Mouse (Mus musculus) MEL (cell line): ENCODE results near the gene Cdkn2aipnl.

Source experiments
- CTCF ChIP-seq, 3 experiments: IDR thresholded peaks in 2 of 3; conservative IDR thresholded peaks in 1 of 3; 2 replicates each; pipeline ENCODE4 v1.5.1; 2011 to 2012; ENCODE audit warnings: low read length in 3 of 3, low read depth in 2 of 3, mild to moderate bottlenecking in 2 of 3, improper control_type of control experiment in 1 of 3, inconsistent platforms in 1 of 3, mixed read lengths in 1 of 3, moderate library complexity in 1 of 3; ENCODE audit not compliant: control insufficient read depth in 1 of 3, insufficient read depth in 1 of 3, poor library complexity in 1 of 3, severe bottlenecking in 1 of 3
- ELF1 ChIP-seq: IDR thresholded peaks from 2 replicates; pipeline ENCODE4 v1.6.1; 2014; ENCODE audit warnings: low read depth, mild to moderate bottlenecking, inconsistent platforms, low read length, improper control_type of control experiment, moderate library complexity
- EP300 ChIP-seq, 2 experiments: IDR thresholded peaks; 2 replicates each; pipeline ENCODE4 v1.6.1; 2011; ENCODE audit warnings: improper control_type of control experiment in 2 of 2, low read length in 2 of 2, low read depth in 1 of 2, mild to moderate bottlenecking in 1 of 2
- JUND ChIP-seq: IDR thresholded peaks from 2 replicates; pipeline ENCODE4 v1.6.1; 2011; ENCODE audit warnings: low read depth, mild to moderate bottlenecking, improper control_type of control experiment, low read length
- MAX ChIP-seq: IDR thresholded peaks from 2 replicates; pipeline ENCODE4 v1.6.1; 2011; ENCODE audit warnings: low read length, improper control_type of control experiment
- MAZ ChIP-seq: IDR thresholded peaks from 2 replicates; pipeline ENCODE4 v1.6.1; 2012; ENCODE audit warnings: low read depth, mild to moderate bottlenecking, inconsistent platforms, low read length, improper control_type of control experiment
- POLR2A ChIP-seq, 2 experiments: IDR thresholded peaks; 2 replicates each; pipeline ENCODE4 v1.6.1; 2011 to 2012; ENCODE audit warnings: low read length in 2 of 2, mild to moderate bottlenecking in 2 of 2, control low read depth in 1 of 2, improper control_type of control experiment in 1 of 2, low read depth in 1 of 2, moderate library complexity in 1 of 2; ENCODE audit not compliant: control insufficient read depth in 1 of 2, insufficient read depth in 1 of 2, poor library complexity in 1 of 2
- UBTF ChIP-seq: IDR thresholded peaks from 2 replicates; pipeline ENCODE4 v1.6.1; 2012; ENCODE audit warnings: low read depth, mild to moderate bottlenecking, inconsistent platforms, low read length, improper control_type of control experiment, moderate library complexity, borderline replicate concordance; ENCODE audit not compliant: insufficient read depth
- ZMIZ1 ChIP-seq: IDR thresholded peaks from 2 replicates; pipeline ENCODE4 v1.6.1; 2012; ENCODE audit warnings: low read depth, mild to moderate bottlenecking, inconsistent platforms, low read length, improper control_type of control experiment, moderate library complexity
- ZNF384 ChIP-seq: IDR thresholded peaks from 2 replicates; pipeline ENCODE4 v1.6.1; 2012; ENCODE audit warnings: low read depth, mild to moderate bottlenecking, inconsistent platforms, low read length, improper control_type of control experiment

DNA sequence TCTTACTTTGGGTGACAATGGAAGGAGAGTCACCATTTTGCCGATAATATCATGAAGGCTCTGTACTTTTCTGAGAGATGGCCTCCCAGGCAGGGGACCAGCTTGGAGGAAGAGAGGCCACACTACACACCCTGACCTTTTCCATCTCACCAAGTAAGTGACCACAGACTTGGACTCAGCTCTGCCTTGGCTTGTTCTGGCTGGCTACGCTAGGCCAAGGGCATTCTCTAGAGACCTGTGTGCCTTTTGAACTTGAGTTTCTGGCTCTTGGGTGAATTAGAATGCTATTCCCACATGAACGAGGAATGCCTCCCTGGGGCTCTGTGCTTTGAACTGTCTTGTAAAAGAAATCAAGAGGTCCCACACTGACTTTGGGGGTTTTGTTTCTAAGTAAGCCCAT is 33.2 kb upstream of the Cdkn2aipnl start:
- TF ChIP-seq ZNF384 (no peak), CTCF (IDR thresholded peaks at IDR 0.05 in 2 of 3, conservative IDR thresholded peaks at IDR 0.05 in 1 of 3; ENCODE audit: control insufficient read depth in 1 of 3, insufficient read depth in 1 of 3, low read depth in 2 of 3, low read length in 3 of 3, poor library complexity in 1 of 3, severe bottlenecking in 1 of 3) (no peak), MAX (no peak), POLR2A (IDR thresholded peaks at IDR 0.05; ENCODE audit: control insufficient read depth in 1 of 2, insufficient read depth in 1 of 2, low read depth in 1 of 2, low read length in 2 of 2, poor library complexity in 1 of 2) (no peak), ZMIZ1 (no peak), JUND (no peak), UBTF (no peak), MAZ (no peak), ELF1 (no peak), EP300 (IDR thresholded peaks at IDR 0.05; ENCODE audit: low read depth in 1 of 2, low read length in 2 of 2) (no peak)
